Mouse (Mus musculus) cortical plate, adult 2 months (tissue): ENCODE results near the gene Rab5if.

Source experiments
- CTCF ChIP-seq: fragments of 200-500 bp; IDR thresholded peaks from 2 replicates; pipeline ENCODE4 v1.5.1; 2011; ENCODE audit warnings: mild to moderate bottlenecking, control low read depth, low read length; ENCODE audit not compliant: insufficient read depth; ENCODE audit errors: extremely low read depth
- POLR2A ChIP-seq: fragments of 200-500 bp; IDR thresholded peaks from 2 replicates; pipeline ENCODE4 v1.6.1; 2011; ENCODE audit warnings: mild to moderate bottlenecking, low read length, control low read depth; ENCODE audit not compliant: insufficient read depth; ENCODE audit errors: extremely low read depth

DNA sequence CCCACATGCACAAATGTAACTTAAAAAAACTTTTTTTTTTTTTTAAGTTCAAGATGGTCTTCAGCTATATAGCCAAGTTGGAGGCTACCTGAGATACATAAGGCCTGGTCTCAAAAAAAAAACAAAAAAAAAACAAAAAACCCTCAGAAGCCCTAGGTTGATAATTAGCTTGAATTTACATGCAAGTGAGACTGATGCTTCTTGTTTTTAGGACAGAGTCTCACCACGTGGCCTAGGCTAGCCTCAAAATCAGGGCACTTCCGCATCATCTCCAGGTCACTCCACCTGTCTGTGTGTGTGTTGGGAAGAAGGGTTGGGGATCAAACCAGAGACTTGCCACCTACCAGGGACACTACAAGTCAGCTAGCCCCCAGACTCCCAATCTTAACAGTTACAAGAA, 5.1 kb upstream of the Rab5if start, which contains the start of gene 4930518I15Rik:
- TF ChIP-seq CTCF (no peak), POLR2A (no peak)
